Mouse (Mus musculus): ENCODE results near the gene Gm3685.
"Not testable (repeated sequence)": the region's sequence is repeated elsewhere in the genome, so short reads cannot be mapped to it uniquely, and the experiment has no call there.

Gm3685 gene

GRCm38 (mm10) chr14:7044870-7045269 is at the start of gene Gm3685:
Gene Gm3685, minus strand, starts transcription at chr14:7044970.
- DNase-seq (ENCODE audit: low read depth, low spot score): not testable (repeated sequence)

GRCm38 (mm10) chr14:7026781-7027749 is 17.7 kb downstream of the Gm3685 start, which contains the start of gene Gm10406:
Gene Gm10406, minus strand, starts transcription at chr14:7027449.
- not testable (repeated sequence) for DNase-seq (ENCODE audit: low read depth, low spot score)

GRCm38 (mm10) chr14:7026274-7026673 is 18.5 kb downstream of the Gm3685 start:
- not testable (repeated sequence) for DNase-seq (ENCODE audit: low read depth, low spot score)

Data from skeletal muscle tissue, adult 2 months (tissue).